Mouse (Mus musculus) ES-E14 (cell line): ENCODE data around the gene Rbp2. TPM values are rescaled to one million over a fixed set of nuclear protein-coding genes. Genes with fewer than 3 reads are reported as not detected.

ENCODE experiments used
- DNase-seq: peaks from one replicate; pipeline ENCODE4 v3.0.0-alpha.2; 2013; ENCODE audit warnings: low read depth, low spot score
- H3K27ac ChIP-seq: 2 replicates; pipeline ENCODE4 v1.5.1; 2012; ENCODE audit warnings: low read depth, mild to moderate bottlenecking, low read length, moderate library complexity, mixed read lengths; ENCODE audit not compliant: poor library complexity, insufficient read depth, severe bottlenecking
- H3K36me3 ChIP-seq: 2 replicates; pipeline ENCODE4 v1.6.1; 2012; ENCODE audit warnings: mild to moderate bottlenecking, low read length, moderate library complexity, mixed read lengths; ENCODE audit not compliant: control insufficient read depth, poor library complexity, insufficient read depth, severe bottlenecking
- H3K4me1 ChIP-seq, 2 experiments: fragments of 150-350 bp in 1 of 2; sonication (generic) in 1 of 2; 2 replicates each; pipeline ENCODE4 v1.6.1; 2012; ENCODE audit warnings: low read length in 2 of 2, mild to moderate bottlenecking in 1 of 2, mixed read lengths in 1 of 2; ENCODE audit not compliant: control insufficient read depth in 2 of 2, insufficient read depth in 2 of 2, poor library complexity in 1 of 2
- H3K4me3 ChIP-seq, 2 experiments: fragments of 150-350 bp in 1 of 2; sonication (generic) in 1 of 2; 2 replicates each; pipeline ENCODE4 v1.5.1; 2012; ENCODE audit warnings: low read length in 2 of 2, low read depth in 1 of 2, mild to moderate bottlenecking in 1 of 2, mixed read lengths in 1 of 2; ENCODE audit not compliant: insufficient read depth in 1 of 2, poor library complexity in 1 of 2, severe bottlenecking in 1 of 2
- H3K9ac ChIP-seq: 2 replicates; pipeline ENCODE4 v1.6.1; 2012; ENCODE audit warnings: low read depth, mild to moderate bottlenecking, low read length, mixed read lengths; ENCODE audit not compliant: poor library complexity, insufficient read depth, severe bottlenecking
- H3K9me3 ChIP-seq: fragments of 150-350 bp; sonication (generic); 2 replicates; pipeline ENCODE4 v1.6.1; 2012; ENCODE audit warnings: low read depth, mild to moderate bottlenecking, low read length; ENCODE audit not compliant: control insufficient read depth, insufficient read depth
- CHD2 ChIP-seq: IDR thresholded peaks from 2 replicates; pipeline ENCODE4 v1.6.1; 2014; ENCODE audit warnings: mild to moderate bottlenecking, low read depth, low read length, inconsistent platforms
- HCFC1 ChIP-seq: IDR thresholded peaks from 2 replicates; pipeline ENCODE4 v1.6.1; 2012; ENCODE audit warnings: low read length, inconsistent platforms, borderline replicate concordance; ENCODE audit not compliant: insufficient read depth
- MAFK ChIP-seq: IDR thresholded peaks from 2 replicates; pipeline ENCODE4 v1.6.1; 2014; ENCODE audit warnings: mild to moderate bottlenecking, low read depth, low read length, inconsistent platforms; ENCODE audit not compliant: insufficient read depth
- ZC3H11A ChIP-seq: IDR thresholded peaks from 2 replicates; pipeline ENCODE4 v1.6.1; 2012; ENCODE audit warnings: low read depth, mild to moderate bottlenecking, inconsistent platforms, low read length, borderline replicate concordance
- ZNF384 ChIP-seq: IDR thresholded peaks from 2 replicates; pipeline ENCODE4 v1.6.1; 2012; ENCODE audit warnings: low read depth, low read length, inconsistent platforms
- in situ Hi-C, 2 experiments: fragments of 600-800 bp; cut with MboI; formaldehyde crosslinking; loops; one replicate each; pipeline ENCODE4 v1.15.1; 2025; ENCODE audit warnings: low sequenced_read_pairs in 2 of 2, inconsistent platforms in 1 of 2; ENCODE audit not compliant: unreplicated experiment in 2 of 2
- total RNA-seq: library from RNA; depleted of rRNA; stranded (reverse); fragments of 300-350 nt; gene quantifications from 2 replicates; pipeline ENCODE4 v1.2.3, GENCODE M21; 2012

Gene Rbp2
- total RNA-seq, 1 experiment, result not detected

DNA sequence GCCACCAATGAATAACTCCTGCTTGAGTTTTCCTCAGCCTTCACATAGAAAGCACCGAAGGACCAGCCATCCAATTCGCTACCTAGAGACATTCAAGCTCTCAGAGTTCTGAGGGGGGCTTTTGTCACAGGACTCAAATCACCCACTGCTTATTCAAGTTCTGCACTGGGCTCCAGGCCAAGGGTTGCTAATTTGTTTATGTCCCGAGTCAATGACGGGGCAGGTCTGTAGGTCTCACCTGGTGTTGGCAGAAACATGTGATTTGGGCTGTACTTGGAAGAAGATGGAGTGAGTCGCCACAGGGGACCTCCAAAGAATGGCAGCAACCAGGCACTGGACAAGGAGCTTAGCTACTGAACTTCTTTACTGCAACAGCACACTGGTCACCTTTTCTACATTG is 5.2 kb downstream of the Rbp2 start:
- in situ Hi-C loops, result no loop called here
- H3K4me1 ChIP-seq, result no peaks in the 10 kb centered on the region
- no peaks in the 10 kb centered on the region for H3K36me3 ChIP-seq
- TF ChIP-seq HCFC1 (no peak), MAFK (no peak), CHD2 (no peak), ZC3H11A (no peak), ZNF384 (no peak)
- H3K4me3 ChIP-seq, result no peak overlapping the region
- H3K9me3 ChIP-seq, result no peaks in the 10 kb centered on the region
- no peak for DNase-seq
- no peak overlapping the region for H3K9ac ChIP-seq
- H3K27ac ChIP-seq, result no peak overlapping the region

DNA sequence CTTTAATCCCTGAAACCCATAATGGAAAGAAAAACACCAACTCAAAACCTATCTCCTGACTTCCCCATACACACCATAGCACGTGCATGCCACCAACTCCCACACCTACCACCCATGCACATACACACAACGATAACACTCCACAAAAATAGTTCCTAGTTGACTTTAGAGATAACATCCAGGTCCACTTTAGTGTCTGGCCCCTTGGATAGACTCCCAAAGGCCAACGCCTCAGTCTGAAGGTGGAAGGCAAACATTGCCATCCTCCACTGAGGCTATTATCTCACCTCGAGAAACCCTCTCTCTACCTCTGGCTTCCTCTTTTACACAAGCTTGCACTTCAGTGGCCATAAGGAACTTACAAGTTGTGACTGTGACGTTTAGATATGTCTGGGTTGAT is 6.3 kb downstream of the Rbp2 start:
- H3K27ac ChIP-seq, result no peak overlapping the region
- H3K36me3 ChIP-seq, result no peaks in the 10 kb centered on the region
- TF ChIP-seq ZC3H11A (no peak), ZNF384 (no peak)
- H3K4me3 ChIP-seq, result no peak overlapping the region
- no peaks in the 10 kb centered on the region for H3K9me3 ChIP-seq
- H3K9ac ChIP-seq, result no peak overlapping the region
- no peak for DNase-seq
- in situ Hi-C loops, result no loop called here
- no peaks in the 10 kb centered on the region for H3K4me1 ChIP-seq

DNA sequence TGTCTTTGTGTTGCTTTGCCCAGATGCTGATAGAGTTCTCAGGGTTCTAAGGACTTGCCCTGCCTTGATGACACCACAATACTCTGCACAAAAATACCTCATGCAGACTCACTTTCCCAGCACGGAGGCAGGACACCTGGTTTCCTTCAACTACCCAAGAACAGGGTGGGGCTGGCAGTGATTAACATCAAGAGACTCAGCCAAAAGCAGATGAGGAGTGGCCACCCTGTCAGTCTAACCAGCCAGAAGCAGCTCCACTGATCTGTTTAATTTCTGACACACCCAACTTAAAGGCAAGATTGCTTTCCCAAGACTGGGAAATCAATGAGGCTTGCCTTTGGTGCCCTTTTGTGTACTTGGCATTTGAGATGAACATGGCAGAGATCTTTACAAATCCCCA is 6.9 kb downstream of the Rbp2 start:
- no peak overlapping the region for H3K27ac ChIP-seq
- no peak for DNase-seq
- TF ChIP-seq CHD2 (no peak), HCFC1 (no peak), ZNF384 (no peak), ZC3H11A (no peak), MAFK (no peak)
- in situ Hi-C loops, result no loop called here
- H3K4me3 ChIP-seq, result no peak overlapping the region
- H3K36me3 ChIP-seq, result no peaks in the 10 kb centered on the region
- no peaks in the 10 kb centered on the region for H3K4me1 ChIP-seq
- no peak overlapping the region for H3K9ac ChIP-seq
- no peaks in the 10 kb centered on the region for H3K9me3 ChIP-seq

DNA sequence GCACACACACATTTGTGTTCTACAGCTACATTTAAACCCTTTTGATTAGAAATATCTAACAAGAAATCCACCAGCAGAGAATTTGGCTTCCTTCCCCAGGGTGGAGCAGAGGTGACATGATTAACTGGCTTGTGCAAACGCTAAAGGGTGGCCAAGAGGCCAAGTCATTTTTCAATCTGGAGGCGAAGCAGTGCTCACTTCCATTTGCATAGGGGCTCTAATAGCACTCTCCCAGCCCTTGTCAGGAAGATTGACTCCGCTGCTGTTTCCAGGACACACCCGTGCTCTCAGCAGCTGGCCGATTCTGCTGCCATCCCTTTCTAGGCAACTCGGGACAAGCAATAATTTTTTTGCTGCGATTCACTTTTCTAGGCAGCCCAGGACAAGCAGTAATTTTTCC is 11.2 kb downstream of the Rbp2 start:
- no peaks in the 10 kb centered on the region for H3K4me1 ChIP-seq
- no peak overlapping the region for H3K4me3 ChIP-seq
- in situ Hi-C loops, result no loop called here
- H3K9ac ChIP-seq, result no peak overlapping the region
- no peaks in the 10 kb centered on the region for H3K9me3 ChIP-seq
- no peaks in the 10 kb centered on the region for H3K36me3 ChIP-seq
- no peak overlapping the region for H3K27ac ChIP-seq
- no peak for TF ChIP-seq CHD2
- no peak for TF ChIP-seq MAFK
- TF ChIP-seq ZC3H11A, result no peak
- no peak for TF ChIP-seq ZNF384
- no peak for TF ChIP-seq HCFC1
- DNase-seq, result no peak

DNA sequence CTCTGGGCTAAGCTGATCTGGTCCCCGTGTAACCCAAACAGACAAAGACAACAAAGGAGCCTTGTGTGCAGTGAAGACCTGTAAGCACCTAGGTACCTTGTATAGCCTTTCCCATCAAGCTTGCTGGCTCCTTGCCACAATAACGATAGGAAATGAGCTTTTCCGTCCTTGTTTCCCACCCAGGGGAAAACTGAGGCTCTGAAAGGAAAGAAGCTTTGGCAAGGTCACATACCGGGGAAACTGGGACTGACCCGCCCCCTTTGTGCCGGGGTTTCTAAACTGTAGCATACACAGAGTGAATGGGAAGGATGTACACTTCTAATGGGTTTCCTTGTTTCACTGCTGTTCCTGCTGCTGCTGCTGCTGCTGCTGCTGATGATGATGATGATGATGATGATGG is 12.1 kb downstream of the Rbp2 start:
- Histone ChIP-seq H3K9me3 (no peaks in the 10 kb centered on the region), H3K4me3 (no peak overlapping the region), H3K27ac (no peak overlapping the region), H3K36me3 (no peaks in the 10 kb centered on the region), H3K9ac (no peak overlapping the region), H3K4me1 (no peaks in the 10 kb centered on the region)
- no peak for DNase-seq
- in situ Hi-C loops, result no loop called here
- TF ChIP-seq ZNF384 (no peak), HCFC1 (no peak), CHD2 (no peak), ZC3H11A (no peak), MAFK (no peak)
